Mouse (Mus musculus) embryonic facial prominence, embryonic 12.5 days (tissue): Measurements from ENCODE around the gene Aspscr1. TPM values are rescaled to one million over a fixed set of nuclear protein-coding genes. Genes with fewer than 3 reads are reported as not detected.

Experiments
- ATAC-seq: fragments of 200-750 bp; cut with Nextera tagmentation; 2 replicates; pipeline ENCODE4 v1.8.0; 2017; ENCODE audit not compliant: insufficient number of reproducible peaks, insufficient read depth, low FRiP score, low TSS enrichment
- H3K27ac ChIP-seq: fragments of 300-500 bp; sonication (generic); 2 replicates; pipeline ENCODE4 v1.5.1; 2016; ENCODE audit warnings: mild to moderate bottlenecking
- H3K27me3 ChIP-seq: fragments of 300-500 bp; sonication (generic); 2 replicates; pipeline ENCODE4 v1.6.1; 2016; ENCODE audit warnings: mild to moderate bottlenecking, moderate library complexity
- H3K36me3 ChIP-seq: fragments of 300-500 bp; sonication (generic); 2 replicates; pipeline ENCODE4 v1.6.1; 2016; ENCODE audit warnings: mild to moderate bottlenecking
- H3K4me1 ChIP-seq: fragments of 300-500 bp; sonication (generic); 2 replicates; pipeline ENCODE4 v1.6.1; 2016
- H3K4me2 ChIP-seq: fragments of 300-500 bp; sonication (generic); replicated peaks from 2 replicates; pipeline ENCODE4 v1.6.1; 2016; ENCODE audit warnings: mild to moderate bottlenecking, moderate library complexity
- H3K4me3 ChIP-seq: fragments of 300-500 bp; sonication (generic); 2 replicates; pipeline ENCODE4 v1.5.1; 2016; ENCODE audit warnings: mild to moderate bottlenecking
- H3K9ac ChIP-seq: fragments of 300-500 bp; sonication (generic); 2 replicates; pipeline ENCODE4 v1.6.1; 2016; ENCODE audit warnings: mild to moderate bottlenecking, moderate library complexity
- H3K9me3 ChIP-seq: fragments of 300-500 bp; sonication (generic); 2 replicates; pipeline ENCODE4 v1.6.1; 2016; ENCODE audit warnings: mild to moderate bottlenecking, moderate library complexity
- WGBS: fragments of 180-500 bp; shearing (Covaris S2); methylation state at CpG from one replicate; pipeline ENCODE4 v1.1.7; 2016; 5-methylcytosine and 5-hydroxymethylcytosine counted together
- polyA plus RNA-seq: library from polyadenylated mRNA; unstranded; fragments of >200 nt; fragmentation: Nextera tagmentation; extraction: Ambion mirVana; gene quantifications from 2 replicates; pipeline ENCODE4 v1.2.1, GENCODE M21; 2016

The Aspscr1 gene
- 131 and 139 TPM in 2 replicates for polyA plus RNA-seq

- Histone ChIP-seq H3K4me2 (peak within 1 kb of the TSS; percentile 87), H3K9ac (peak within 1 kb of the TSS; percentile 78), H3K4me3 (peak within 1 kb of the TSS; percentile 68), H3K9me3 (no peaks in the 10 kb centered on the region), H3K4me1 (peaks cover 7% of the 10 kb centered on the region), H3K27ac (peak within 1 kb of the TSS; percentile 88), H3K27me3 (no peaks in the 10 kb centered on the region), H3K36me3 (peaks cover 14% of the 10 kb centered on the region)
- peak; percentile 90 for ATAC-seq
- WGBS, result 2% methylated on average over 83 of the region's 83 CpGs
These were observed at the start of gene Aspscr1 for GRCm38 (mm10) chr11:120672687-120673593. Aspscr1 (plus strand) TSS chr11:120672973.

GRCm38 (mm10) chr11:120623961-120624679 is 48.7 kb upstream of the Aspscr1 start:
- H3K4me1 ChIP-seq, result peaks cover 13% of the 10 kb centered on the region
- H3K27ac ChIP-seq, result peak overlapping the region; percentile 63
- H3K4me2 ChIP-seq, result peak overlapping the region; percentile 99
- no peaks in the 10 kb centered on the region for H3K9me3 ChIP-seq
- H3K4me3 ChIP-seq, result peak overlapping the region; percentile 91
- 13% methylated on average over 30 of the region's 30 CpGs for WGBS
- peak; percentile 41; the same call in 1 of the 2 replicates for ATAC-seq
- H3K27me3 ChIP-seq, result no peaks in the 10 kb centered on the region
- H3K9ac ChIP-seq, result peak overlapping the region; percentile 76
- peaks cover 58% of the 10 kb centered on the region for H3K36me3 ChIP-seq

GRCm38 (mm10) chr11:120624680-120625111 is 48.1 kb upstream of the Aspscr1 start:
- H3K9me3 ChIP-seq, result no peaks in the 10 kb centered on the region
- H3K4me2 ChIP-seq, result peak overlapping the region; percentile 99
- peak overlapping the region; percentile 76 for H3K9ac ChIP-seq
- 0 out of 2 replicates have a peak, but pooled peaks have one; percentile 59 for ATAC-seq
- H3K4me3 ChIP-seq, result peak overlapping the region; percentile 91
- 0% methylated on average over 46 of the region's 53 CpGs for WGBS
- H3K27ac ChIP-seq, result peak overlapping the region; percentile 63
- H3K4me1 ChIP-seq, result peaks cover 14% of the 10 kb centered on the region
- H3K27me3 ChIP-seq, result no peaks in the 10 kb centered on the region
- H3K36me3 ChIP-seq, result peaks cover 58% of the 10 kb centered on the region

GRCm38 (mm10) chr11:120625152-120625775 is 47.5 kb upstream of the Aspscr1 start, which contains the start of gene Sirt7:
Sirt7 (minus strand) TSS chr11:120625240.
- Histone ChIP-seq H3K9ac (peak within 1 kb of the TSS; percentile 76), H3K4me2 (peak within 1 kb of the TSS; percentile 99), H3K4me1 (peaks cover 20% of the 10 kb centered on the region), H3K27ac (peak within 1 kb of the TSS; percentile 63), H3K36me3 (peaks cover 53% of the 10 kb centered on the region), H3K9me3 (no peaks in the 10 kb centered on the region), H3K4me3 (peak within 1 kb of the TSS; percentile 91), H3K27me3 (no peaks in the 10 kb centered on the region)
- WGBS, result 31% methylated on average over 5 of the region's 5 CpGs
- no peak for ATAC-seq

GRCm38 (mm10) chr11:120626785-120627467 is 45.8 kb upstream of the Aspscr1 start:
- no peak overlapping the region for H3K9ac ChIP-seq
- H3K27me3 ChIP-seq, result no peaks in the 10 kb centered on the region
- H3K9me3 ChIP-seq, result no peaks in the 10 kb centered on the region
- H3K27ac ChIP-seq, result no peak overlapping the region
- no peak overlapping the region for H3K4me2 ChIP-seq
- H3K4me1 ChIP-seq, result peaks cover 36% of the 10 kb centered on the region
- ATAC-seq, result no peak
- H3K36me3 ChIP-seq, result peaks cover 40% of the 10 kb centered on the region
- H3K4me3 ChIP-seq, result no peak overlapping the region
- WGBS, result 90% methylated on average over 11 of the region's 11 CpGs

- no peak for ATAC-seq
- Histone ChIP-seq H3K27ac (no peak overlapping the region), H3K9ac (no peak overlapping the region), H3K4me1 (peaks cover 42% of the 10 kb centered on the region), H3K4me3 (no peak overlapping the region), H3K36me3 (peaks cover 32% of the 10 kb centered on the region), H3K4me2 (no peak overlapping the region), H3K9me3 (no peaks in the 10 kb centered on the region), H3K27me3 (no peaks in the 10 kb centered on the region)
- WGBS, result 82% methylated on average over 22 of the region's 22 CpGs
These were observed 45.1 kb upstream of the Aspscr1 start for GRCm38 (mm10) chr11:120627468-120628300.

GRCm38 (mm10) chr11:120628601-120629340 is 44.0 kb upstream of the Aspscr1 start:
- Histone ChIP-seq H3K4me1 (peaks cover 40% of the 10 kb centered on the region), H3K4me2 (no peak overlapping the region), H3K9me3 (no peaks in the 10 kb centered on the region), H3K9ac (no peak overlapping the region), H3K4me3 (no peak overlapping the region), H3K27me3 (no peaks in the 10 kb centered on the region), H3K36me3 (peaks cover 24% of the 10 kb centered on the region), H3K27ac (no peak overlapping the region)
- no peak for ATAC-seq
- WGBS, result 95% methylated on average over 23 of the region's 23 CpGs

GRCm38 (mm10) chr11:120629341-120629730 is 43.4 kb upstream of the Aspscr1 start:
- H3K4me3 ChIP-seq, result no peak overlapping the region
- no peaks in the 10 kb centered on the region for H3K9me3 ChIP-seq
- H3K27me3 ChIP-seq, result no peaks in the 10 kb centered on the region
- H3K36me3 ChIP-seq, result peaks cover 24% of the 10 kb centered on the region
- no peak overlapping the region for H3K9ac ChIP-seq
- peaks cover 35% of the 10 kb centered on the region for H3K4me1 ChIP-seq
- WGBS, result 81% methylated on average over 23 of the region's 23 CpGs
- ATAC-seq, result no peak
- no peak overlapping the region for H3K4me2 ChIP-seq
- no peak overlapping the region for H3K27ac ChIP-seq

GRCm38 (mm10) chr11:120629911-120630310 is 42.9 kb upstream of the Aspscr1 start:
- no peaks in the 10 kb centered on the region for H3K27me3 ChIP-seq
- peaks cover 24% of the 10 kb centered on the region for H3K36me3 ChIP-seq
- no peak for ATAC-seq
- 0 out of 2 replicates have a peak overlapping the region, but pooled peaks have one; percentile 4 for H3K4me3 ChIP-seq
- 33% methylated on average over 7 of the region's 7 CpGs for WGBS
- H3K9me3 ChIP-seq, result no peaks in the 10 kb centered on the region
- H3K9ac ChIP-seq, result peak overlapping the region; percentile 32; the same call in 1 of the 2 replicates
- 0 out of 2 replicates have a peak overlapping the region, but pooled peaks have one; percentile 51 for H3K27ac ChIP-seq
- H3K4me2 ChIP-seq, result 0 out of 2 replicates have a peak overlapping the region, but pooled peaks have one; percentile 12
- peaks cover 35% of the 10 kb centered on the region for H3K4me1 ChIP-seq
